Mouse (Mus musculus): ENCODE results near the gene N6amt1. TPM values are rescaled to one million over a fixed set of nuclear protein-coding genes. Genes with fewer than 3 reads are reported as not detected.

N6amt1 gene
- 0.85 and 2.2 TPM in 2 replicates for polyA plus RNA-seq (2012; rRNA removed; ENCODE audit: low replicate concordance)

DNA sequence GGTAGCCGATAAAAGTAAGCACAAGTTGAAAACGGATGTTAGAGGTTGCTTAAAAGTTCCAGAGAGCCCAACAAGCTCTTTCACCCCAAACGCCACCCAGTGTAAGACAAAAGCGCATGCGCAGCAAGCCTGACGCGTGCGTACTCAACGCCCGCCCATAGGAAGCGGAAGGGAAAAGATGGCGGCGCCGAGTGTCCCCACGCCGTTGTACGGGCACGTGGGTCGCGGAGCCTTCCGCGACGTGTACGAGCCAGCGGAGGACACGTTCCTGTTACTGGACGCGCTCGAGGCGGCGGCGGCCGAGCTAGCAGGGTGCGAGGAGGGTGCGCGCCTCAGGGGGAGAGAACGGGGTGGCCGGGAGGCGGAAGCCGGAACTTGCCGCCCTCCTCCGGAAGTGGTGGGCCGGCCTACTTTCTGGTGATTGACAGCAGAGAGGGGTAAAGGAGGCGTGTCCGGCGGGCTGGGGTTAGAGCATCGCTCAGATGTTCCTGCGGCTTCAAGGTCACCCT lies at the start of gene N6amt1:
Gene N6amt1, plus strand, starts transcription at position 111 of the 509 bp plus-strand sequence.

Other genes with a start within 250 kb of the N6amt1 start
- 0.62 and 1.0 TPM in 2 replicates for gene Ltn1, start 78.4 kb downstream of the N6amt1 start, polyA plus RNA-seq (2012; rRNA removed; ENCODE audit: low replicate concordance)
- gene Rwdd2b, start 86.4 kb downstream of the N6amt1 start, polyA plus RNA-seq (2012; rRNA removed; ENCODE audit: low replicate concordance) = 11.5 and 22.4 TPM in 2 replicates
- gene Usp16, start 100.5 kb downstream of the N6amt1 start, polyA plus RNA-seq (2012; rRNA removed; ENCODE audit: low replicate concordance) = 2.1 and 5.8 TPM in 2 replicates
- gene Cct8, start 141.7 kb downstream of the N6amt1 start, polyA plus RNA-seq (2012; rRNA removed; ENCODE audit: low replicate concordance) = 4.0 and 6.1 TPM in 2 replicates
- gene Map3k7cl, start 199.1 kb downstream of the N6amt1 start, polyA plus RNA-seq (2012; rRNA removed; ENCODE audit: low replicate concordance) = 0.25 TPM in 1 of 2 replicates, not detected in the other

All from duodenum, adult 2 months (tissue).